Mouse (Mus musculus): ENCODE measurements at regions not wholly inside any gene's neighbourhood (a gene's known extent, or its start where the extent isn't known, plus 50 kb on each side); places are given as distances from the start of the nearest gene placed in this dataset.

DNA sequence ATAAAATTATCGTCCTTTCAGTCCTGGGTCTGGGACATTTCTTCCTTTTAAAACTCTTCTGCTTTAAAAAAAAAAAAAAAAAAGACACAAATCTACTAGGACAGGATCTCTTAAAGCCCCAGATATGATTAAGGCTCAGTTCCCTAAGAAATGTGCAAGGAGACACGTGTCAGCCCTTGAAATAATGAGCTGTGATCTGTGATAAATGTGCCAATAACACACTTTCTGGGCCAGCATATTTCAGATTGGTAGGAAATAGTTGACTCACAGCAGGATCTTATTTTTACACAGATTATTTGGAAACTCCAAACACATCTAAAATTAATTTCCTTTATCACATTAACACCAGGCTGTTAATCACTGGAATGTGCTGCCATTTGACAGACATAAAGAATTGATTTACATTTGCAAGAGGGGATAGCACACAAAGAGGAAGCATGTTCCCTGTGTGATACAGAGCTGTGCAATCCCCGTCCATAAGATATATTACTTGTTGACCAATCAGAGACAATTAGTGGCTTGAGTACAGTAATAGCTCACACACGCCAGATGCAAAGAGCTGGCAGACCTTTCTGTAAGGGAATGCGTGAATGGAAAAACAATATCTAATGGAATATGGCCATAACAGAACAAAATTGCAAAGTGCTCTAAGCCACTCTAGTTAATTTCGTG is 263.7 kb downstream of the Pax3 start:
- DNase-seq, result no peak

DNA sequence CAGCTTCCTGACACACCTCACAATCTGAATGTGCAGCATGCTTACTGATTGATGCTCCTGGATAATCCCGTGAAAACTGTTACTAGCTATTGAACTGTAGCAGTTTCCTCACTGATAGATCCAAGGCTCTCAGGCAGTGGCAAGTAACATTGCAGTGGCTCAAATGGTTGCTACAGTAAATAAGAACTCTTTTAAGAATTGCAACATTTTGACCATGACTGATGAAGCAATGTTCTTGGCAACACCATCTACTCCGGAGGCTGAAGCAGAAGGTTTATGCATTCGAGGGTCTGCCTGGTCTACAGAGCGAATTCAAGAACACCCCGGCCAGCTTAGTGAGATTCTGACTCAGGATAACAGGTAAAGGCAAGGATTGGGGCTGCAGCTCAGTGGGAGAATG is 264.7 kb downstream of the Pax3 start:
- DNase-seq, result no peak

DNA sequence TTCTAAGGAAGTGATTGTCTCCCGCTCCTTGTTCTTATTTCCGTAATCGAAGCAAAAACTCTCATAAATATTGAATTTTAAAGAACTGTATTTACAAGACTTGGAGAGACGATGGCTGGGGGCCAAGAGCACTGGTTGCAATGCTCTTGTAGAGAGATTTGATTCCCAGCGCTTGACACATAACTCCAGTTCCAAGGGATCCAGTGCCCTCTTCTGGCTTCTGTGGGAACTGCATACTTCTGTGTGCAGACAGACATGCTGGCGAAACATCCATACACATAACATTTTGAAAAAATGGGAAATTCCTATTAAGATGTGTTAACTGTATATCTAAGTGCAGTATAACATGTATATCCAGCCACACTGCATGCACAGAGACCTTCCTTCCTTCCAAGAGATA is 266.3 kb downstream of the Pax3 start:
- DNase-seq, result no peak

DNA sequence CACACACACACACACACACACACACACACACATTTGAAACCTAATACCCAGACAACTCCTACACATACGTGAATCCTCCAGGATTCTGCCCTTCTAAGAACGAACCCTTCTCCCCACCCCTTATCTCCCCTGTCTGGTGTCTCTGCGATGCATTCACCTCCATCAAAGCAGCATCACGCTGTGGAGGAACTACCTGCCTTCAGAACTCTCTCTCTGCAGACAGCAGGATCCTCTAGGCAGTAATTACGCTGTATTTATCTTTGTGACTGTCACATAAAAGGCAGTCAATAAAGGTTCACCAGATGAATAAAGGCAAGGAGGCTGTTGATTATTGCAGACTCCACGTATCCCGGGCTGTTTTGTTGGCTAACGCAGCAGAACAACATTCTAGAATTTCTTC is 267.4 kb downstream of the Pax3 start:
- DNase-seq, result no peak

DNA sequence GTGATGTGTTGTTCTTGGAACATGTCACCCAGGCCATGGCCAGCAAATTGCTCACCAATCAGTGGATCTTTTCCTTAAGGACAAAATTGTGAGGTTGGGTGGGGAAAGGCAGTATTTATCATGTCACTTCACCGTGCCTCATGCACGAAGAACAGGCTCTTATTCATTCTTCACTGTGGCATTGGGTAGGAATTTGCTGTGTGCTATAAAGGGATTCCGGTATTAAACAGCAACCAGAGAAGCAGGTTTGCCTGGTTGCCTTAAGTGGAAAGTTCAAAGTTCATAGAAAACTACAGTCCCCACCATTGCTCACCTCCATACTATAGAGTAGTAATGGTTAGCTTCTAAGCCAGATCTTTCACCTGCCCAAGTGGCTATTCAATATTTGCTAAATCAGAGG is 270.8 kb downstream of the Pax3 start:
- no peak for DNase-seq

DNA sequence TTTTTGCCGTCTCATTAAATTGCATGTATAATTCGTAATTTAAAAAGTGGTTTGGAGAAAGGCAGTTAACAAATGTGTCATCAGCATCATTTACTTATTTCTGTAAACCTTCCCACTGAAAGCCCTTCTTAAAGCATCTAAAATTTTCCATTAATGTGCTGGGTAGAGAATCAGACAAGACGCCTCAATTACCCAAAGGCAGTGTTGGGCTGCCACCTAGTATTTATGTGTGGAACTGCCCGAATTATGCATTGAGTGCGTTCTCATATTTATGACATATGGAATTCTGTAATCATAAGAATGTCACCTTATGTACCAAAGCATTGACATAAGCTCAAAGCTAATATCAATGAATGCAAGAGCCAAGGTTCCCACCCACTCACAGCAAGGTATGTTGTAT is 300.7 kb downstream of the Pax3 start:
- no peak for DNase-seq

DNA sequence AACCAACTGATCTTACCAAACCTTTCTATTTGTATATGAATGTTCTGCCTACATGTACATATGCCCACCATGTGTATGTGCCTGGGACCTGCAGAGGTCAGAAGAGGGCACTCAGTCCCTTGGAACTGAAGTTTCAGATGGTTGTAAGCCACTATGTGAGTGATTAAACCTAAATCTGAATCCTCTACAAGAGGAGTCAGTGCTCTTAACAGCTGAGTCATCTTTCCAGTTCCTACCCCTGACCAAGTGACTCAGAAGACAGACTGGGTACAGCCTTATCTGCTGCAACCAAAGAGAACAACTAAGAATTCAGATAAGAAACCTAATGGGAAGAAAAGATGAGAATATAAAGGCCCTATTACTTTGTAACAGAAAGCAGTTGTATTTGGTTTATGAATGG is 317.9 kb downstream of the Pax3 start:
- no peak for DNase-seq

DNA sequence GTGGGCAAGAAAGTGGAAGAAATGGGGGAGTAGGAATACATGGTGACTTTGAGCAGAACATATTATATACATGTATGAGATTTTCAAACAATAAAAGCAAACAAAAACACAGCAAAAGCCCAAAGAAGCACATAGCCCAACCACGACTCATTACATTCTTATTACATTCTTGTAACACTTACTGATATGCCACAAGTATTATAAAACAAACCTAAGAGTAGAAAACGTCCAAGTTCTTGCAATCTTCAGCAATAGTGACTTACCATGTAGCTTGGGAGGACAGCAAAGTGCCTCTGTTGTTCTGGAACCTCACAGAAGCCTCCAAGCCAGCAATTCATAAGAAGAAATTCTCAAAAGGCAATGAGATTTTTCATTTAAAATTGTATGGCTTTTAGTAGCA is 326.8 kb downstream of the Pax3 start:
- DNase-seq, result no peak

DNA sequence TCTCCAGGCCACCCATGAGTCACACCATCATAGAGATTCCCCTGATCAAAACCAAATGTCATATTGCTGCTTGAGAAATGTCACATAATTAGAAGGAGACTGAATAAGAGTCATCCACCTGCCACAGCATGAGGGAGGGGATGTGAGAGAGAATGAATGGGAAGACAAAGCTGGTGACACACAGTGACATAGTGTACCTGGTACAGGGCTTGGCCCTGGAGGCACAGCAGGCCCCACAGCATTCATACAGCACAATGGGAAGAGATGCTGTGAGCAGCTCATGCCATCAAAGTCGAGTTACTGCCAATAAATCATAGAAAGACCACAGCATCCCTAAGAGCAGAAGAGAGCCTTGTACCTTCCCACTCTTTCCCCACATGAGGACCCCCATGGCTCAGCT is 327.8 kb downstream of the Pax3 start:
- no peak for DNase-seq

DNA sequence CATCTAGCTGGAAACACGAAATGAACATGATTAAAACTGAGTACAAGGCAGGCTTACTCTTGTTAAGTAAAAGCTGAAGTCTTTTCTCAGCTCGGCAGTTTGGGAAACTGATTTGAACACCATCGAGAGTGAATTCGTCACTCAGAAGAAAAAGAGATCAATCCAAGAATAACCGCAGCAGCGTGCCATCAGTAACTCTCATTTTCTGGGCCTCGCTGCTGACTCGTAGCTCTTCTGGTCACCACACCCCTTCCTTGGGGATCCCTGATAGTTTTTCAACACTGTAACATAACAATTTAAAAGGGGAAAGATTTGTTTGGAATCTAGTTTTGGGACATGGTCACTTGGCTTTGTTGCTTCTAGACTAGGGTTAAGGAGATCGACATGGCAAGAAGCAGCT is 337.0 kb downstream of the Pax3 start:
- no peak for DNase-seq

DNA sequence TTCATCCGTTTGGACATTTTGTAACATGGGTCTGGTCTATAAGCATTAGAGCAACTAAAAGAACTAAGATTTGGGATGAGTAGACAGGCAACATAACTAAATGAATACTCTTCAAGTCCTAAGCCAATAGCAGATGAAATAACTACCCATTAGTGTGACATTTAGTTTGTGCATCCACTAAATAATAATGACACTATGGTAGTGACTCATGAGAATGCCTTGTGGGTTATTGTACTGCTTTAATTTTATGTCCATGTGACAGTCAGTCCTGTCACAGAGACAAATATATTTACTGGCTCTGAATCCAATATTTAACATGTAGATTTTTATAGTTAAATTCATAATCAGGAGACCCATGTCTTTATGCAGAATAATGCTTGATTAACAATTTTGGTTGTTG is 339.5 kb upstream of the Epha4 start:
- no peak for DNase-seq

DNA sequence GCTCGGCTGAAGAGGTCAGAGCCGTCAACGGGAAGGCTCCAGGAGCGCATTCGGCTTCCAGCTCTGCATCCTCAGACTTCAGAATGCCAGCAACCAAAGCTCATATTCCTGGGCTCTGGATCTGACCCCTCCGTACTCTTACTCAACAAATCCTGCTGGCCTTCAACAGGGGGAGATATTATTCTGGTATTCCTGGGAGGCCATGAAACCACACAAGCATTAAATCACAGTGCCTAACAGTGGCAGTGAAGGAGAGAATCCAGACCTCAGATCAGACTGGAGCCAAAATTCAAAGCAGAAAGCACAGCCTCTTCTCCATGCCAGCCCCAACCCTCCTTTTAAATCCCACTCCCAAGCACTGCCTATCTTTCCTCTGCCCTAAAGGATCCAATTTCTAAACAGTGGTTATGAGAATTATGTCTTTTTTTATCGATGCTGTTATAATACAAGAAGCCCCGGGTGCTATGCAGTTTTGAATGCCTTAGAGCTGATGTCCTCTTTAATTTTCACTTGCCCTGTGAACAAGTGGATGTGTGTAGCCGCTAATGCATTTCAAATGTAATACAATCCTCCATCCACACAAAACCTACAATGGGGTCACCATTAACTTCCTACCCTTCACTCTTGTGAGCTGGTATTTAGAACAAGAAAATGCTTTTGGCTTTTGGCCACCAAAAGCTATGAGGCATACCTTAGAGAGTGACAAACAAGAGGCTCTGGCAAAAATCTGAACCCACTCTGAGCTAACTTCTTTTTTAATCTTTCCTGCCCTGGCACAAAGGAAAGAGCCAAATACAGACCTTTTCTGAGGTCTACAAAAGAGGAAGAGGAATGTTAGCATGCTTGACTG is 333.1 kb upstream of the Epha4 start:
- DNase-seq, result no peak

DNA sequence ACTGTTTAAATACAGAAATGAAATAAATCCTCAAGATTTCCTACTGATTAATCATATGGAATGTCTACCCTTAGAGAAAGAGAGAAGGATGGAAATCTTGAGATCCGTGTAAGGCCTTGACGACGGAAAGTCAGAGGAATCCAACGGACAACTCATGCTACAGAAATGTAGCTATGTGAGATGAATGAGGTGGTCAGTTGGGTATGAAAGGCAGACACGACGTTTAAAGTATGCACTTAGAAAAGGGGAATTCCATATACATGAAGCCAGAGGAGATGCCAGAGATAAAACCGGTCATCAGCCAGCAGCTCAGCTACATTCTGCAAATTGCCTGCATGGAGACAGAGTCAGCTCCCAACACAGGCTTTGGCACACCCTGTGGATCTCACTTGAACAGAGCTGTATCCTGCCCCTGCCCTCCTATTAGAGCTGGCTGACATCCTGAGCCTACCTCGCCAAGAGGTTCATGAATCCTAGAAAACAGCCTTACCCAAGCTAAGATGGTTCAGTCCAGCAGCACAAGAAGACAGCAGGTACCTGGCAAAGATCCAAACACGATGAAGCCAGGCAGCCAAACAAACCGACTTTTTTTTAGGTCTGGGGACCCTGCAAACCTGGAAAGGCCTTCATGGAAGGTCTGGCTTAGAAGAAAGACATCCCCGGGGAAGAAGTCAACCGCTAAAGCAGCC is 331.3 kb upstream of the Epha4 start:
- no peak for DNase-seq

DNA sequence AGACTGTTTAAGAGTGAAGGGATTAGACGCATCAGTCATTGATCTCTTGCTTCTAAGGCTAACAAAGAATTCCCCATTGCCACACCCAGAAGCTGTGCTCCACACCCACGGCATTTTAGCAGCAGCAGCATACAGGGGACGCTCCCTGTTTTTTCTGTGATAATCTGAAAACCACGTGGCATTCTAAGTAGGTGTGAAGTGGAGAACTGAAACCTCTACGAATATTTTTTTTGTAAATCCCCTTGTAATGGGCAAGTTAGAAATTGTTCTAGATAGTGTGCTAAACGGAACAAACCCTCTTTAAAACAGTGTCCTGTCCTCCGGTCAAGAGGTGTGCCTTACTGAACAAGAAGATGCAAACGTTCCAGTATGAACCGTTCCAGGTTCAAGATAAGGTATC is 325.8 kb upstream of the Epha4 start:
- DNase-seq, result no peak

DNA sequence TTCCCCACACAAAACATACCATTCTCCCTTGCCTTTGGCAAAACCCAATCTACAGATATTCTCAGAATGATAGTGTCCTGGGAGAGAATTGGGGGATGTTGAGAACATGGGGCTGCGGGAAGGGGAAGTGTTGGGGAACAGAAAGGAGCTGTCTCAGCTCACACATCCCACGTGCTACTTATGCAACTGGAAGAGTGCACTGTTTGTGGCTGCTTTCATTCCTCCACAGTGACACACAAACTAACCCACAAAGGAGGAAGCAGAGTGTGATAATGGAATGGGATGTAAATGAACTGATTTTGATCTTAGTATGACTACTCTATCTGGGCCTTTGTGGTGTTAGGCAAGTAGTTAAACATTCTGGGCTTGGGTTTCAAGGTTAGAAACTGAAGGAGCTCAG is 317.3 kb upstream of the Epha4 start:
- no peak for DNase-seq

DNA sequence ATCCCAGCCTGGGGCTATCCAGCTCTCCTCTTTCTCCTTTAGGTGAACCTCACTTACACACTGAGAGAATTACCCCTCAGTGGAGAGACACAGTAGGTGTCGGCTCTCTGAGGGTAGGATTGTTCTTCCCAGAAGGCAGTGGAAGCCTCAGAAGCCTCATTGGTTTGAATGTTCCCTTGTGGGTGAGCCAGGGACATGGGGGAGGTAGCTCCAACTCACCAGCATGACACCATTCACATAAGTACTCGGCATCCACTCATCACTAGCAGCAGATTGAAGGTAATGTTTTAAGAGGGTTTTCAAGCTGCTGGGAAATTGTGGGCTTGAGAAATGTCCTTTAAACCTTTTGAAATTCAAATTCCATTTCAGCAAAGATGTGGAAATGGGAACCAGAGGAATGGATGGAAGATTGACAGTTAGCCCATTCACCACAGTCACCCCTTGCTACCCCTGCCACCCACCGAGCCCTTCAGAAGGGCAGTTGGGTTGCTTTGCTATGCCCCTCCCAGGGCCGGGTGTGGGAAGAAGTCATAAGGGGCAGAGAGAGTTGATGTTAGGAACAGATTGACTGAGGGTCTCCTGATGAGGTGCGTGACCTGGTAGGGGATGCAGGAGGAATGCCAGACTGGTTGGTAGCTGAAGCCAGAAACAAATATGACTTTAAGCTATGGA is 310.0 kb upstream of the Epha4 start:
- DNase-seq, result no peak

DNA sequence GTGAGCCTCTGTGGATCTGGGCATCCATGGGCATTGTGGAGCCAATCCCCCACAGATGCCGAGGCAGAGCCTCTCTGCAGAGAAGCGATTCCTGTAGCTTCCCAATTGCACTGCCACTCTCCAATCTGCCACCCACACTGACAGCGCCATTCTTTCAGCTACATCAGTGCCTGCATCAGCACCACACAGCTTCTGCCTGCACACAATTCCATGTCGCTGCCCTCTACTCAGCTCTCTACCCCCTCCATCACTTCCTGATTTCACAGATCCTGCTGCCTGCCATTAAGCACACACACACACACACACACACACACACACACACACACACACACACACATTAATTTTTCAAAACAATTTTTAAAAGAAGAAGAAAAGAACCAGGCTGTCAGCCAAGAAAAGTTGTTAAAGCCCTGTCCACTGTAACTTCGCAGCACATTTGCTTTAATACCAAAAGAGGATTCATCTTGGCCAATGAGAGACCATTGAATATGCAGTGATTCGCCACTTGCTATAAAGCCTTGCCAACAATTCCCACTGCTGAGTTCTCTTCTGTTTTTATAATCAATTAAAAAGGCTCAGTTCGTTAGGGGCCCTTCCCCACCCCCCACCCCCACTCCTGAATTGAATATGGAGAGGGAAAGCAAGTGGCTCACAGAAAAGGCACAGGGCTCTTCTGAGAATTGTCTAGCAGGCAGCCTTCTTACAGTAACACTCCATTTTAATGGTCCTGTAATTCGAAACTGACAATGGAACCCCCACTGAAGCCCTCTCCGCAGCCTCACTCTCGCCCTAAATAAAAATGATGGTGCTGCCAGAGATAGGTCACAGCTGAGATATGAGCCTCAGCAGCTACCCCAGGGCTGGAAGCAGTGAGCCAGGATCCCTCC is 309.2 kb upstream of the Epha4 start:
- DNase-seq, result no peak

DNA sequence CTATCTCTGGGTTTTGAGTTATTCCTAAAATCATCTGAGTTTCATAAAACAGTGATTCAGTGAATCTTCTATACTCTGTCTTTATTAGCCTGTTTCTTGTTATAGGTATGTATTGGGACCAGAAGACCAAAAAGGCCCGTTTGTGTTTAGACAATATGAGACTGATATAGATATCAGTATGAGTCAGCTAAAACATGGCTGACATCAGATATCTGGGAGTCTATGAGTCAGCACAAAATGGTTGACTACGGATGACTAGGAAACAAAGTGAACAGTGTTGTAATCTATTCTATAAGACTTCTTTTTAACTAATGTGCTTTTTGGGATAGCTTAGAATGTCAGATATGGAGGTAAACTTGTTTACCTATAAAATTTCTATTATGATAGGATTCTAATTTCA is 305.2 kb upstream of the Epha4 start:
- DNase-seq, result no peak

DNA sequence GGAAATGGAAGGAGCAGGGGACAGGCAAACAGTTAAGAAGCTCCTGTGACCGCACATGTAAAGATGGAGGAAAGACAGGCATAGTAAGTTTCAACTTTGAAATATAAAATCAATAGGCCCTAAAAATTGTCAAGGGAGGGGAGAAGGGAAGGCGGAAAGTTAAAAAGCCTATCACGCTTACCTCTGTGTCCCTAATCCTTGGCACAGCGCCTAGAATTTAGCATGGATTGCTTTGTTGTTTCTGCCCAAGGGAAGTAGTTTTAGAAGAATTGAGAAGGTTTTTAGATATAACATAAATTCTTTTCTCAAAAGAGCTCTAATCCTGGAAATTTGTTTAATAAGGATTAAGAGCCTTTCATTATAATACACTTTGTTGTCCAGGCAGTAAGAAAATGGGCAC is 300.6 kb upstream of the Epha4 start:
- DNase-seq, result no peak

DNA sequence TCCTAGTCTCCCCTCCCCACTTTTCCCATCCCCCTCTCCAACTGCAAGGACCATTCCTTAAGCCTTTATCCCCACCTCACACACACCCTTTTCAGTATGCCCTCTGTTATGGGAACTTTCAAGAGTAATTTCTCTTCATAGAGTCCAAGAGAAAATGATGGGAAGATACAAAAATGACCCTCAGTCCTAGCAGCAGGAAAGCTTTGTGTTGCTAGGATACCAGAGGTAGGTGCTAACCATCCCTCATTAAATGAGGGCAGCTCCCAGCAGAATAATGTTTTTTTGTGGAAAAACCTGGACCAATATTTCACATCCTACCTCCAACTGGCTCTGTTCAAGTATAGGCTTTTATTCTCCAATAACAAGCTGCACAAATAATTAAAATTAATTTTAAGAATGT is 296.7 kb upstream of the Epha4 start:
- no peak for DNase-seq

DNA sequence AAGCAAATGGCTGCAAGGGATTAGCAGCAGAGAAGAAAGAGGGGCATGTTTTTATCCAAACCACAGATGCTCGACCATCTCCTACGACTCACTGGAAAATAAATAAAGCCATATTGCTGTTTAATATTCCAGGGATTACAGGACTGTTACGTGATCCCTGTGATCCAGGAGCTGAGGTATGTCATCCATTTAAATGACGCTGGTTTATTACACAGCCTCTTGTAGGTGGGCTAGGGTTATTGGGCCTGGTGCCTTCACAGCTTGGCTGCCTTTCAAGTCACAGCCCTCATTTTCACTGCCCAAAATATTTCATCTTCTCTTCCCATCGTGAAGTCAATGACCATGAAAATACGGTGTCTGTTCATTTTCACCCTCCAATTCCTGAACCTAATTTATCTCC is 276.1 kb upstream of the Epha4 start:
- DNase-seq, result no peak

DNA sequence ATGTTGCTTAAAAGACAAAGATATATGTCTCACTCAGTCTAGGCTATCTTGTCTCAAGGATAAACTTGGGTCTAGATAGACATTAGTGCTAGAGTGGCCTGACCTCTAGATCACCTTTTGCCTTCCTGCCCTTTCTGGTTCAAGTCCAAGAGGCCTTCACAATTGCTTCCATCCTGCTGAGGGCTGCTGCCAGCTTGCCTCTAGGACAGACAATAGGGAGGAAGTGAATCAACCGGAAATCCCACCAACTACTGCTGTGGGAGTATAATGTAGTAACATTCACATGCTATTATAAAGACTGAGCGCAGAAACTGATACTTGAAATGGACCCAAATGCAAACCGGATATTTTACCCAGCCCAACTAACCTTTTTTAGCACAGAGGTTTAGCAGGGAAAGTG is 239.4 kb upstream of the Epha4 start:
- no peak for DNase-seq

All from cerebellum, adult 9-11 months (tissue).